Mouse (Mus musculus) midbrain, embryonic 11.5 days (tissue): Measurements from ENCODE around the gene Rab1a. TPM values are rescaled to one million over a fixed set of nuclear protein-coding genes. Genes with fewer than 3 reads are reported as not detected.
A peak's percentile ranks its signal among the peaks of the same experiment; 100 is the strongest.

ENCODE experiments used
- ATAC-seq: fragments of 200-750 bp; cut with Nextera tagmentation; 2 replicates; pipeline ENCODE4 v1.8.0; 2017; ENCODE audit warnings: moderate TSS enrichment, moderate library complexity; ENCODE audit not compliant: low FRiP score
- DNase-seq: peaks from one replicate; pipeline ENCODE4 v3.0.0; 2015; ENCODE audit warnings: low spot score; ENCODE audit errors: missing footprints
- H3K27ac ChIP-seq: fragments of 300-500 bp; sonication (generic); 2 replicates; pipeline ENCODE4 v1.5.1; 2014; ENCODE audit warnings: low read depth, low read length
- H3K27me3 ChIP-seq: fragments of 300-500 bp; sonication (generic); 2 replicates; pipeline ENCODE4 v1.6.1; 2014; ENCODE audit warnings: mild to moderate bottlenecking, low read length, moderate library complexity, mixed read lengths; ENCODE audit not compliant: control insufficient read depth, insufficient read depth
- H3K36me3 ChIP-seq: fragments of 300-500 bp; sonication (generic); 2 replicates; pipeline ENCODE4 v1.6.1; 2014; ENCODE audit warnings: mild to moderate bottlenecking, low read length, moderate library complexity, mixed read lengths; ENCODE audit not compliant: control insufficient read depth, insufficient read depth
- H3K4me1 ChIP-seq: fragments of 300-500 bp; sonication (generic); 2 replicates; pipeline ENCODE4 v1.6.1; 2014; ENCODE audit warnings: low read length; ENCODE audit not compliant: control insufficient read depth, insufficient read depth
- H3K4me2 ChIP-seq: fragments of 300-500 bp; sonication (generic); 2 replicates; pipeline ENCODE4 v1.6.1; 2014; ENCODE audit warnings: mild to moderate bottlenecking, moderate library complexity
- H3K4me3 ChIP-seq: fragments of 300-500 bp; sonication (generic); 2 replicates; pipeline ENCODE4 v1.5.1; 2014; ENCODE audit warnings: low read depth, low read length
- H3K9ac ChIP-seq: fragments of 300-500 bp; sonication (generic); 2 replicates; pipeline ENCODE4 v1.6.1; 2014; ENCODE audit warnings: low read length
- H3K9me3 ChIP-seq: fragments of 300-500 bp; sonication (generic); 2 replicates; pipeline ENCODE4 v1.6.1; 2016; ENCODE audit warnings: low read length; ENCODE audit not compliant: control insufficient read depth
- WGBS: fragments of 180-500 bp; shearing (Covaris S2); extraction: QIAGEN DNeasy Blood & Tissue Kit; methylation state at CpG from one replicate; pipeline ENCODE4 v1.1.7; 2014; 5-methylcytosine and 5-hydroxymethylcytosine counted together
- polyA plus RNA-seq: library from polyadenylated mRNA; unstranded; fragments of >200 nt; fragmentation: Nextera tagmentation; extraction: Ambion mirVana; gene quantifications from 2 replicates; pipeline ENCODE4 v1.2.1, GENCODE M21; 2014

Gene Rab1a
- polyA plus RNA-seq, 1 experiment from 2014 or later: 248 TPM

- ATAC-seq: no peak
- WGBS: 91% methylated on average over 6 of the region's 6 CpGs
- H3K9me3 ChIP-seq: no peaks in the 10 kb centered on the region
- no peak overlapping the region for H3K9ac ChIP-seq
- H3K4me2 ChIP-seq: no peak overlapping the region
- no peak for DNase-seq
- no peak overlapping the region for H3K27ac ChIP-seq
- peaks cover 13% of the 10 kb centered on the region for H3K4me1 ChIP-seq
- H3K4me3 ChIP-seq: no peak overlapping the region
- peaks cover 19% of the 10 kb centered on the region for H3K36me3 ChIP-seq
- H3K27me3 ChIP-seq: no peaks in the 10 kb centered on the region
Measured at GRCm38 (mm10) chr11:20242366-20243056, 41.3 kb downstream of the Rab1a start.

GRCm38 (mm10) chr11:20243214-20243913 lies 42.1 kb downstream of the Rab1a start:
- peak; percentile 36; the same call in 1 of the 2 replicates for ATAC-seq

GRCm38 (mm10) chr11:20244336-20245290 lies 43.4 kb downstream of the Rab1a start:
- no peak for ATAC-seq
- no peaks in the 10 kb centered on the region for H3K27me3 ChIP-seq
- 85% methylated on average over 16 of the region's 16 CpGs for WGBS
- H3K36me3 ChIP-seq: peaks cover 9% of the 10 kb centered on the region
- no peak overlapping the region for H3K4me3 ChIP-seq
- H3K4me2 ChIP-seq: no peak overlapping the region
- peak; percentile 80 for DNase-seq
- no peak overlapping the region for H3K9ac ChIP-seq
- H3K27ac ChIP-seq: no peak overlapping the region
- H3K9me3 ChIP-seq: no peaks in the 10 kb centered on the region
- peaks cover 23% of the 10 kb centered on the region for H3K4me1 ChIP-seq

More at GRCm38 (mm10) chr11:20243214-20243913, 42.1 kb downstream of the Rab1a start:
- Histone ChIP-seq H3K36me3 (peaks cover 16% of the 10 kb centered on the region), H3K4me1 (peaks cover 21% of the 10 kb centered on the region), H3K4me3 (no peak overlapping the region), H3K4me2 (no peak overlapping the region), H3K9ac (no peak overlapping the region), H3K27ac (no peak overlapping the region), H3K9me3 (no peaks in the 10 kb centered on the region), H3K27me3 (no peaks in the 10 kb centered on the region)
- DNase-seq: peak; percentile 82
- WGBS: 53% methylated on average over 9 of the region's 9 CpGs

DNA sequence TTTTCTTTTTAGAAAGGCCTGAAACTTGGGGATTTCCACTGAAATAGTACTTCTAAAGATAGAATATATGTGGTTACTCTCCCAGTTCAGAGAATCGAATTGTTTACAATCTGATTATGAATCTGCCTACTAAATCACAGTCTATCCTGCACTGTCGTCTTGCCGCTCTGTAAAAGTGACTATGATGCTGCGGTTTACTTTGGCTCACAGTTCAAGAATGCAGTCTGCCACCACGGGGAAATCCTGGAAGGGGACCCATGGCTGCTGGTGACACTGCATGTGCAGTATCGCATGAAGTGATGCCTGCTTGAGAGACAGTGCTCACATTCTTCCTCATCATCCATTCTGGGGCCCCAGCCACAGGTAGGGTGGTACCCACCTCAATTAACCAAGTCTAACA lies 44.1 kb downstream of the Rab1a start:
- Histone ChIP-seq H3K4me1 (peaks cover 23% of the 10 kb centered on the region), H3K36me3 (peaks cover 7% of the 10 kb centered on the region; the same call in 1 of the 2 replicates), H3K27ac (no peak overlapping the region), H3K9ac (no peak overlapping the region), H3K4me2 (no peak overlapping the region), H3K4me3 (no peak overlapping the region), H3K27me3 (no peaks in the 10 kb centered on the region), H3K9me3 (no peaks in the 10 kb centered on the region)
- ATAC-seq (no peak), DNase-seq (peak; percentile 59)
- WGBS: 91% methylated on average over 6 of the region's 6 CpGs

- Histone ChIP-seq H3K27ac (no peak overlapping the region), H3K27me3 (no peaks in the 10 kb centered on the region), H3K9ac (no peak overlapping the region), H3K36me3 (peaks cover 6% of the 10 kb centered on the region; the same call in 1 of the 2 replicates), H3K4me3 (no peak overlapping the region), H3K4me2 (no peak overlapping the region), H3K9me3 (no peaks in the 10 kb centered on the region), H3K4me1 (peaks cover 23% of the 10 kb centered on the region)
- DNase-seq (peak; percentile 56), ATAC-seq (no peak)
- WGBS: 68% methylated on average over 1 of the region's 1 CpGs
Measured at GRCm38 (mm10) chr11:20246616-20247015, 45.4 kb downstream of the Rab1a start.

- peaks cover 3% of the 10 kb centered on the region; the same call in 1 of the 2 replicates for H3K36me3 ChIP-seq
- no peak for ATAC-seq
- H3K4me2 ChIP-seq: no peak overlapping the region
- DNase-seq: peak; percentile 80
- H3K4me3 ChIP-seq: no peak overlapping the region
- peaks cover 23% of the 10 kb centered on the region for H3K4me1 ChIP-seq
- H3K27ac ChIP-seq: no peak overlapping the region
- no peaks in the 10 kb centered on the region for H3K27me3 ChIP-seq
- H3K9me3 ChIP-seq: no peaks in the 10 kb centered on the region
- H3K9ac ChIP-seq: no peak overlapping the region; the same call in 1 of the 2 replicates
- WGBS: 67% methylated on average over 8 of the region's 8 CpGs
Measured at GRCm38 (mm10) chr11:20247146-20247855, 46.1 kb downstream of the Rab1a start.

- peak overlapping the region; percentile 87 for H3K4me3 ChIP-seq
- DNase-seq: no peak
- H3K36me3 ChIP-seq: no peaks in the 10 kb centered on the region; the same call in 1 of the 2 replicates
- H3K4me1 ChIP-seq: peaks cover 23% of the 10 kb centered on the region
- WGBS: 20% methylated on average over 4 of the region's 4 CpGs
- H3K4me2 ChIP-seq: peak overlapping the region; percentile 62
- no peak for ATAC-seq
- no peaks in the 10 kb centered on the region for H3K9me3 ChIP-seq
- H3K27me3 ChIP-seq: no peaks in the 10 kb centered on the region
- H3K27ac ChIP-seq: no peak overlapping the region
- peak overlapping the region; percentile 97 for H3K9ac ChIP-seq
Measured at GRCm38 (mm10) chr11:20248277-20248676, 47.0 kb downstream of the Rab1a start.

- Histone ChIP-seq H3K36me3 (no peaks in the 10 kb centered on the region; the same call in 1 of the 2 replicates), H3K27me3 (no peaks in the 10 kb centered on the region), H3K9me3 (no peaks in the 10 kb centered on the region), H3K4me1 (peaks cover 23% of the 10 kb centered on the region), H3K27ac (peak overlapping the region; percentile 68; the same call in 1 of the 2 replicates), H3K4me3 (peak overlapping the region; percentile 87), H3K9ac (peak overlapping the region; percentile 97), H3K4me2 (peak overlapping the region; percentile 62)
- DNase-seq (peak; percentile 96), ATAC-seq (peak; percentile 78)
- whole genome bisulfite sequencing: under 1% methylated on average over 39 of the region's 39 CpGs
Measured at GRCm38 (mm10) chr11:20248840-20249239, 47.6 kb downstream of the Rab1a start.
